Mouse (Mus musculus) C2C12 (cell line): ENCODE measurements at regions not wholly inside any gene's neighbourhood (a gene's known extent, or its start where the extent isn't known, plus 50 kb on each side); places are given as distances from the start of the nearest gene placed in this dataset.
A peak's percentile ranks its signal among the peaks of the same experiment; 100 is the strongest.
"Not testable (repeated sequence)": the region's sequence is repeated elsewhere in the genome, so short reads cannot be mapped to it uniquely, and the experiment has no call there.

Experiments
- H3K27me3 ChIP-seq: one replicate; pipeline ENCODE4 v1.6.1; 2011; ENCODE audit not compliant: control insufficient read depth, insufficient read depth, insufficient read length
- H3K36me3 ChIP-seq: one replicate; pipeline ENCODE4 v1.6.1; 2011; ENCODE audit not compliant: control insufficient read depth, insufficient read depth
- H3K4me3 ChIP-seq: one replicate; pipeline ENCODE4 v1.5.1; 2011; ENCODE audit warnings: mild to moderate bottlenecking, control low read depth; ENCODE audit not compliant: poor library complexity, insufficient read depth, severe bottlenecking
- H3K79me2 ChIP-seq: one replicate; pipeline ENCODE4 v1.6.1; 2011; ENCODE audit not compliant: control insufficient read depth, insufficient read depth
- H3K79me3 ChIP-seq: one replicate; pipeline ENCODE4 v1.6.1; 2011; ENCODE audit warnings: low read depth, control low read depth
- H3ac ChIP-seq: one replicate; pipeline ENCODE3; 2011; ENCODE audit warnings: low read depth; ENCODE audit not compliant: control insufficient read depth, insufficient read length
- CEBPB ChIP-seq: IDR thresholded peaks from one replicate; pipeline ENCODE4 v1.6.1; 2011; ENCODE audit warnings: low read depth, mild to moderate bottlenecking, control low read depth, moderate library complexity
- CTCF ChIP-seq: IDR thresholded peaks from one replicate; pipeline ENCODE4 v1.5.1; 2011; ENCODE audit not compliant: control insufficient read depth, insufficient read depth, insufficient read length
- FOSL1 ChIP-seq: IDR thresholded peaks from one replicate; pipeline ENCODE4 v1.8.0; 2011; ENCODE audit warnings: mild to moderate bottlenecking, low read length; ENCODE audit not compliant: poor library complexity, insufficient read depth, severe bottlenecking
- MAX ChIP-seq: IDR thresholded peaks from one replicate; pipeline ENCODE4 v1.6.1; 2011; ENCODE audit warnings: mild to moderate bottlenecking, control low read depth
- MYOD1 ChIP-seq: IDR thresholded peaks from one replicate; pipeline ENCODE4 v1.6.1; 2011; ENCODE audit warnings: low read depth; ENCODE audit not compliant: control insufficient read depth, insufficient read length
- MYOG ChIP-seq: IDR thresholded peaks from one replicate; pipeline ENCODE4 v1.6.1; 2011; ENCODE audit not compliant: control insufficient read depth, insufficient read length; ENCODE audit errors: extremely low read depth
- USF1 ChIP-seq: IDR thresholded peaks from one replicate; pipeline ENCODE4 v1.6.1; 2011; ENCODE audit warnings: low read depth, mild to moderate bottlenecking, control low read depth, moderate library complexity

GRCm38 (mm10) chr1:193504611-193505010 lies 134.5 kb upstream of the Camk1g start:
- no peaks in the 10 kb centered on the region for H3K36me3 ChIP-seq
- no peaks in the 10 kb centered on the region for H3K27me3 ChIP-seq
- no peaks in the 10 kb centered on the region for H3K79me2 ChIP-seq
- H3ac ChIP-seq, result no peak overlapping the region
- no peak for TF ChIP-seq MYOG
- TF ChIP-seq CTCF, result no peak
- no peak for TF ChIP-seq USF1
- no peak for TF ChIP-seq MYOD1
- TF ChIP-seq FOSL1, result no peak
- TF ChIP-seq MAX, result no peak
- TF ChIP-seq CEBPB, result no peak
- H3K79me3 ChIP-seq, result no peaks in the 10 kb centered on the region
- H3K4me3 ChIP-seq, result no peak overlapping the region

GRCm38 (mm10) chr1:193503624-193504325 lies 133.7 kb upstream of the Camk1g start:
- H3K36me3 ChIP-seq, result no peaks in the 10 kb centered on the region
- H3K79me3 ChIP-seq, result no peaks in the 10 kb centered on the region
- H3K79me2 ChIP-seq, result no peaks in the 10 kb centered on the region
- H3ac ChIP-seq, result no peak overlapping the region
- H3K27me3 ChIP-seq, result no peaks in the 10 kb centered on the region
- TF ChIP-seq CEBPB, result no peak
- no peak for TF ChIP-seq MAX
- TF ChIP-seq CTCF, result peak; percentile 59
- H3K4me3 ChIP-seq, result no peak overlapping the region

- Histone ChIP-seq H3K36me3 (no peaks in the 10 kb centered on the region), H3K27me3 (no peaks in the 10 kb centered on the region), H3K79me3 (no peaks in the 10 kb centered on the region), H3K4me3 (no peak overlapping the region), H3K79me2 (no peaks in the 10 kb centered on the region), H3ac (no peak overlapping the region)
- no peak for TF ChIP-seq MYOG
Observed at GRCm38 (mm10) chr1:193496265-193497183, 126.4 kb upstream of the Camk1g start.

GRCm38 (mm10) chr1:193488039-193488438 lies 117.9 kb upstream of the Camk1g start:
- no peaks in the 10 kb centered on the region for H3K79me2 ChIP-seq
- H3K4me3 ChIP-seq, result no peak overlapping the region
- no peaks in the 10 kb centered on the region for H3K27me3 ChIP-seq
- H3ac ChIP-seq, result no peak overlapping the region
- H3K36me3 ChIP-seq, result no peaks in the 10 kb centered on the region
- no peaks in the 10 kb centered on the region for H3K79me3 ChIP-seq
- TF ChIP-seq FOSL1 (no peak), MAX (no peak), MYOD1 (no peak), CTCF (no peak), USF1 (no peak), CEBPB (no peak), MYOG (no peak)

- not testable (repeated sequence) for H3ac ChIP-seq, H3K4me3 ChIP-seq, H3K79me3 ChIP-seq, H3K79me2 ChIP-seq, H3K27me3 ChIP-seq, H3K36me3 ChIP-seq
Observed at GRCm38 (mm10) chr1:193486668-193487067, 116.6 kb upstream of the Camk1g start.

GRCm38 (mm10) chr1:193484977-193485376 lies 114.9 kb upstream of the Camk1g start:
- Histone ChIP-seq H3K79me2 (no peaks in the 10 kb centered on the region), H3K27me3 (no peaks in the 10 kb centered on the region), H3K36me3 (no peaks in the 10 kb centered on the region), H3ac (no peak overlapping the region), H3K4me3 (no peak overlapping the region), H3K79me3 (no peaks in the 10 kb centered on the region)
- TF ChIP-seq USF1, result no peak
- TF ChIP-seq MAX, result no peak
- no peak for TF ChIP-seq CTCF
- no peak for TF ChIP-seq FOSL1
- no peak for TF ChIP-seq MYOD1
- TF ChIP-seq CEBPB, result no peak
- no peak for TF ChIP-seq MYOG
